Mouse (Mus musculus) testis, adult 10 weeks (tissue): ENCODE measurements around the gene Txndc9. TPM values are rescaled to one million over a fixed set of nuclear protein-coding genes. Genes with fewer than 3 reads are reported as not detected.

Experiments used
- polyA plus RNA-seq: library from polyadenylated mRNA; stranded (reverse); fragments of 350-450 nt; fragmentation: Illumina TruSeq; extraction: RNeasy Lipid Tissue Mini Kit (QIAGEN cat#74804); gene quantifications from one replicate; pipeline ENCODE4 v1.2.3, GENCODE M21; 2014; ENCODE audit warnings: low read depth, low replicate concordance

Txndc9 gene
- 157 TPM for polyA plus RNA-seq

GRCm38 (mm10) chr1:37997867-37998266, at the start of gene Txndc9, which contains the start of gene Eif5b:
TSS of gene Txndc9 (minus strand) at chr1:37997893.
TSS of gene Eif5b (plus strand) at chr1:37998010.

GRCm38 (mm10) chr1:37957659-37958058, 40.0 kb downstream of the Txndc9 start, which contains the start of gene Lyg1:
TSS of gene Lyg1 (minus strand) at chr1:37957759.

Other genes with a start within 250 kb of the Txndc9 start
- gene Tsga10, start 131.5 kb downstream of the Txndc9 start, polyA plus RNA-seq: 340 TPM
- 5.6 TPM for gene Lipt1, start 126.2 kb downstream of the Txndc9 start, polyA plus RNA-seq
- 9.6 TPM for gene Mitd1, start 107.5 kb downstream of the Txndc9 start, polyA plus RNA-seq
- gene Mrpl30, start 107.4 kb downstream of the Txndc9 start, polyA plus RNA-seq: 209 TPM
- 0.07 TPM for gene Lyg2, start 81.4 kb downstream of the Txndc9 start, polyA plus RNA-seq
- gene Lyg1, start 40.1 kb downstream of the Txndc9 start, polyA plus RNA-seq: not detected
- gene Eif5b, start 117 bp upstream of the Txndc9 start, polyA plus RNA-seq: 166 TPM
- 61.3 TPM for gene Rev1, start 131.9 kb upstream of the Txndc9 start, polyA plus RNA-seq